Mouse (Mus musculus) granulocyte monocyte progenitor cell, adult 5-6 weeks (primary cell): ENCODE data around the gene Zfp874b. TPM values are rescaled to one million over a fixed set of nuclear protein-coding genes. Genes with fewer than 3 reads are reported as not detected.
"Not testable (repeated sequence)": the region's sequence is repeated elsewhere in the genome, so short reads cannot be mapped to it uniquely, and the experiment has no call there.

Source experiments
- ATAC-seq: replicated peaks from 2 replicates; pipeline ENCODE4 v1.8.0; 2016; ENCODE audit warnings: mild to moderate bottlenecking, moderate TSS enrichment, inconsistent platforms; ENCODE audit not compliant: poor library complexity, severe bottlenecking
- total RNA-seq, 2 experiments: library from RNA; stranded (forward) in 1 of 2; stranded (reverse) in 1 of 2; fragments of 200-712, 200-1000 nt in 1 of 2; fragments of >200 nt in 1 of 2; fragmentation: Nextera tagmentation in 1 of 2; gene quantifications; 2 replicates each; pipeline ENCODE4 v1.2.3; 2014 to 2017

The Zfp874b gene
- total RNA-seq (2014; fragmentation: Nextera tagmentation), result 5.8 and 7.3 TPM in 2 replicates
- 4.5 and 8.5 TPM in 2 replicates for total RNA-seq (2017)

GRCm38 (mm10) chr13:67483625-67484423 lies at the start of gene Zfp874b:
Gene Zfp874b, minus strand, starts transcription at chr13:67484258.
- peak; percentile 91 for ATAC-seq

DNA sequence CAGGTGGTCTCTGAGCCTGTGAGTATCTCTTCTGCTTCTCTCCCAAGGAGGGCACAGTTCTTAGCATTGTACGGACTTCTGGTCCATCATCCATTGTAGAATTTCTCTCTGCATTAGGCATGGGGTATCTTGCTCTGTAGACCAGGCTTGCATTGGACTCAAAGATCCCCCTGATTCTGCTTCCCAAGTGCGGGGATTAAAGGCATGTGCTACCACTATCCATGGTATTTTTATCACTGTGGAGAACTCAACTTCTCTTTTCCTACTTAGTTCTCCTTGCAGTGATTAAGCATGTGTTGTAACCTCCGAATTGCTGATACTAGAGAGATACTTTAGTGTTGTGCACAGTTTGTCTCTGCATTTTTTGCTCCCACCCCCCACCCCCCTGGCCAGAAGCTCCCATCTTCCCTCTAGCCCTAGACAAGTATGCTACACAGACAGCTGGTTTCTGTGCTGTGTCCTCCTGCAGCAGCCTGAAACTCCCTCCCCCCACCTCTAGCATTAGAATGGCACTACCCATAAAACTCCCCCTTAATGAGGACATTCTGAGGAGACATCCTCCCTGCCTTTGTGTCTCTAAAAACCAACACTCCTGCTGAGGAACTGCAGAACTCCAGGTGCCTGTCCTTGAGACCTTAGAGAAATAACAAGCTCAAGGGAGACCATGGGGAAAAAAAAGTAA lies 43.1 kb upstream of the Zfp874b start:
- ATAC-seq, result peak; percentile 45

- peak; percentile 94 for ATAC-seq
Measured at GRCm38 (mm10) chr13:67525753-67526410, 41.8 kb upstream of the Zfp874b start, which contains the start of the genes Gm26965 and Zfp87. Gene Gm26965, minus strand, starts transcription at chr13:67526151. Gene Zfp87, minus strand, starts transcription at chr13:67526177.

DNA sequence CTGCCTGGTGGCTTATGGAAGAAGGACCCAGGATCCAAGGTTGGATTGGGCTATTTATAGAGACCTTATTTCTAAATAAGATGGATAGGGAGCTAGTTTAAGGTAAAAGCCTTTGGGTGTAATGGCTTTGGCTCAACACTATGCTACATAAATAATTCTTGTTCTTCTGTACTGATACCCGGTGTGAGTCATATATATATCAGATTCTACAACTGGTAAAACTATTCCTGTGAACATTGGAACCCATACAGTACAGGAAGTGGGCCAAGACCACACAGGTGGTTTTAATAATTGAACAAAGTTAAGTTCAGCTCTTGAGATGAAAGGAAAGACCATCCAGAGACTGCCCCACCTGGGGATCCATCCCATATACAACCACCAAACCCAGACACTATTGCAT lies 16.9 kb upstream of the Zfp874b start:
- no peak for ATAC-seq

- peak; percentile 95 for ATAC-seq
Measured at GRCm38 (mm10) chr13:67500084-67500719, 16.1 kb upstream of the Zfp874b start, which contains the start of gene Zfp58. Gene Zfp58, minus strand, starts transcription at chr13:67500555.

GRCm38 (mm10) chr13:67495631-67496030 lies 11.6 kb upstream of the Zfp874b start:
- ATAC-seq, result no peak

DNA sequence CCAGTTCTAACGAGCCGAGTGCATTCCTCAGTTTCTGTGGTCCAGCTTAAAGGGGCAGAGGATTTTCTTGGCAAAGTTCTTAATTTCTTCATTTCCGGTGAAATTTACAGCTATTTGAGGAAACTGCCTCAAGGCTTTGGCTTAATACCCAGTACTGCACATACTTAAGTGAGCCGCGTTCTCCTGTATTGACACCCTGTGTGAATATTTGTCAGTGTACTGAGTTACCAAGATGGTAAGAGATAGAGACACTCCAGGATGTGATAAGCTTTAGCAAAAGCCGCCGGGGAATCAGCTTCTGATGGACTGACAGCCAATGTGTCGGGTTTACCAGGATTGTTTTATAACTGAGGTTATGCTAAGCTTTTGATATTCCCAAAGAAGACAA lies 360 bp upstream of the Zfp874b start:
- peak; percentile 38 for ATAC-seq

DNA sequence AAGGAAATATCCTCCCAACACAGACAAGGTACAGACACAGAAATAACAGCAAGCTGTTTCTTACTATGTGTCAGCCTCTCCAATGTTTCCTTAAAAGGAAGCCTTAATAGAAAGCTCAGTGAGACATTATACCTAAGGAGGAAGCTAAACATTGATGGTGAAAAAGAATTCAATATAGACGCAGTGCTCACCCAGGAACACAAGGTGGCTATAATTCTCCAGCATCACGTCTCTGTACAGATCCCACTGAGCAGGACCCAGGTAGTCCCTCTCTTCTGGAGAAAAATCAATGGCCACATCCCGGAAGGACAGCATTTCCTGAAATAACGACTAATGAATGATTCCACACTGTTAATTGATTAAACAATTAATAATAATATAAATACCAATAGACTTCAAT lies 2.5 kb downstream of the Zfp874b start:
- no peak for ATAC-seq

DNA sequence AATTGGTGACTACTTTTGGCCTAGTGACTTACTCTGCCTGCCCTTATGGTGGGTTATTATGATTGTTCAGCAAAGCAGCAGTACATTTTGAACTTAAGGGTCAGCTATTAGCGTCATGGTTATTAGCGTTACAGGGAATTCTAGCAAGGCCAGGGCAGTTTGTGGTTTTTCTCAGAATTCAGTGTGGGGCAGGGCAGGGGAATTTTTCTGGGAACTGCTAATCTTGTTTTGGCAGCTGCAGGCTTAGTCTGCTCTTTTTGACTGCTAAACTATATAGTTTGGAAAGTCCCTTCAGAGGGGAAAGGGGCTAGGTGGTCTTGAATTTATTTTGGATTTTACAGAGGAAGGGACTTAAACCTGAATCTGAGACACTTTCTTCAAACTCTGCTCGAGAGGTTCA lies 14.8 kb downstream of the Zfp874b start:
- ATAC-seq, result no peak

DNA sequence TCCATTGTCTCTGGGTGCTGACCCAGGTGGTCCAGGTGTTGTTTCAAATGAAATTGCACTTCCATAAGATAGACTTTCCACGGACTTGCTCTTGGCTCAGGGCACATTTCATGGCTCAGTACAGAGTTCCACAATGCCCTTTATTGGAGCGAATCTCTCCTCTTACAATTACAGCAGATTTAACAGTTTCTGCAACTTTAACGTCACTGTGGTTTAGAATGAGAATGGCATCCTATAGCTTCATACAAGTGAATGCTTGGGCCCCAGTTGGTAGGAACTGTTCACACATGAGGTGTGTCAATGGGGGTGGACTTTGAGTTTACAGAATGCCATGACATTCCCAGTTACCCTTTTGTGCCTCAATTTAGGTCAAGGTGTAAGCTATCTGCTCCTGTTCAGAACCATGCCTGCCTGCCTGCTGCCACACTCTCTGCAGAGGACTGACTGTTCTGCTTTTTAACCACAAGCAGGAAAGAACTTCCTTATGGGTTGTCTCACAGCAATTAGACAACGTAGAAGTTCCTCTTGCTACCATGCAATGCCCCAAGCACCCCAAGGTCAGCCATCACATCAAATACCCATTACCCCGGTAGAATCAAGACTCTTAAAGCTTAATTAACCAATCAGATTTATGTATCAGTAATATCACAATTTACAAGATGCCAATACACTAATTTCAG lies 20.4 kb downstream of the Zfp874b start:
- ATAC-seq, result peak; percentile 100

DNA sequence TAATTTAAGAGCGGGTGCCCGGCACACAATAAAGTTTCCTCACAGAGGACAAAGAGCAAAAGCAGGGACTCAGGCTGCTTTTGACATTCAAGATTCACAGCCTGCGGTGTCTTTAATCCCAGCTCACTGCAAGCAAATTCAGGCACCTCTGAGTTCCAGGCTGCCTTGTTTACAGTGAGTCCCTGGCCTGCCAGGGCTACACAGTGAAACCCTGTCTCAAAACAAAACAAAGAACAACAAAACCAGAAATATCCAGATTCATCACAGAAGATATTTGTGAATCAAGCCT lies 32.1 kb downstream of the Zfp874b start:
- ATAC-seq, result no peak

GRCm38 (mm10) chr13:67451172-67452020 lies 32.7 kb downstream of the Zfp874b start, which contains the start of gene Zfp874a:
Gene Zfp874a, minus strand, starts transcription at chr13:67451624.
- peak; percentile 97 for ATAC-seq

DNA sequence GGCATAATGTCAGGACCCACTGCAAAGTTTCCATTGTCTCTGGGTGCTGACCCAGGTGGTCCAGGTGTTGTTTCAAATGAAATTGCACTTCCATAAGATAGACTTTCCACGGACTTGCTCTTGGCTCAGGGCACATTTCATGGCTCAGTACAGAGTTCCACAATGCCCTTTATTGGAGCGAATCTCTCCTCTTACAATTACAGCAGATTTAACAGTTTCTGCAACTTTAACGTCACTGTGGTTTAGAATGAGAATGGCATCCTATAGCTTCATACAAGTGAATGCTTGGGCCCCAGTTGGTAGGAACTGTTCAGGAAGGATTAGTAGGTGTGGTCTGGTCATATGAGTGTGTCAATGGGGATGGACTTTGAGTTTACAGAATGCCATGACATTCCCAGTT lies 47.0 kb downstream of the Zfp874b start:
- peak; percentile 75 for ATAC-seq

- no peak for ATAC-seq
Measured at GRCm38 (mm10) chr13:67428116-67428515, 55.9 kb downstream of the Zfp874b start.

GRCm38 (mm10) chr13:67425699-67426098 lies 58.4 kb downstream of the Zfp874b start:
- not testable (repeated sequence) for ATAC-seq

DNA sequence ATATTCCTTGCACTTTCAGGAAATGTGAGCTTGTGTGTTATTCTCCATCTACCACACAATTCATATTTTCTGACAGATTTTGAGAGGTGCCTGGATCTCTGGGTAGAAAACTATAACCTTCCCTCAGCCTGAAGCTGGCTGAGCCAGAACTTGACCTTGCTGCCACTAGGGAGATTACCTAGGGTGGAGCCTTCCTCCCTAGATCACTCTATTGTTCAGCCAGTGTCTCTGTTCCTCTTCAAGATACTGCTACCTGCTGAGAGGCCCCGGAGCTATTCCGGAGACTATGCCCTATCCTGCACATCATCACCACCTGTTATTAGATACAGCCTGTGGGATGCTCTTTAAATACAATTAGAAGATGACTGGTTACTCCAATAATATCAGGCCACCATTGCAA lies 61.5 kb downstream of the Zfp874b start:
- ATAC-seq, result not testable (repeated sequence)
